Mouse (Mus musculus) midbrain, embryonic 11.5 days (tissue): ENCODE results near the gene Cacna1i. TPM values are rescaled to one million over a fixed set of nuclear protein-coding genes. Genes with fewer than 3 reads are reported as not detected.

Experiments used
- ATAC-seq: fragments of 200-750 bp; cut with Nextera tagmentation; 2 replicates; pipeline ENCODE4 v1.8.0; 2017; ENCODE audit warnings: moderate TSS enrichment, moderate library complexity; ENCODE audit not compliant: low FRiP score
- DNase-seq: peaks from one replicate; pipeline ENCODE4 v3.0.0; 2015; ENCODE audit warnings: low spot score; ENCODE audit errors: missing footprints
- H3K27ac ChIP-seq: fragments of 300-500 bp; sonication (generic); 2 replicates; pipeline ENCODE4 v1.5.1; 2014; ENCODE audit warnings: low read depth, low read length
- H3K27me3 ChIP-seq: fragments of 300-500 bp; sonication (generic); 2 replicates; pipeline ENCODE4 v1.6.1; 2014; ENCODE audit warnings: mild to moderate bottlenecking, low read length, moderate library complexity, mixed read lengths; ENCODE audit not compliant: control insufficient read depth, insufficient read depth
- H3K36me3 ChIP-seq: fragments of 300-500 bp; sonication (generic); 2 replicates; pipeline ENCODE4 v1.6.1; 2014; ENCODE audit warnings: mild to moderate bottlenecking, low read length, moderate library complexity, mixed read lengths; ENCODE audit not compliant: control insufficient read depth, insufficient read depth
- H3K4me1 ChIP-seq: fragments of 300-500 bp; sonication (generic); 2 replicates; pipeline ENCODE4 v1.6.1; 2014; ENCODE audit warnings: low read length; ENCODE audit not compliant: control insufficient read depth, insufficient read depth
- H3K4me2 ChIP-seq: fragments of 300-500 bp; sonication (generic); 2 replicates; pipeline ENCODE4 v1.6.1; 2014; ENCODE audit warnings: mild to moderate bottlenecking, moderate library complexity
- H3K4me3 ChIP-seq: fragments of 300-500 bp; sonication (generic); 2 replicates; pipeline ENCODE4 v1.5.1; 2014; ENCODE audit warnings: low read depth, low read length
- H3K9ac ChIP-seq: fragments of 300-500 bp; sonication (generic); 2 replicates; pipeline ENCODE4 v1.6.1; 2014; ENCODE audit warnings: low read length
- H3K9me3 ChIP-seq: fragments of 300-500 bp; sonication (generic); 2 replicates; pipeline ENCODE4 v1.6.1; 2016; ENCODE audit warnings: low read length; ENCODE audit not compliant: control insufficient read depth
- WGBS: fragments of 180-500 bp; shearing (Covaris S2); extraction: QIAGEN DNeasy Blood & Tissue Kit; methylation state at CpG from one replicate; pipeline ENCODE4 v1.1.7; 2014; 5-methylcytosine and 5-hydroxymethylcytosine counted together
- polyA plus RNA-seq: library from polyadenylated mRNA; unstranded; fragments of >200 nt; fragmentation: Nextera tagmentation; extraction: Ambion mirVana; gene quantifications from 2 replicates; pipeline ENCODE4 v1.2.1, GENCODE M21; 2014

Gene Cacna1i
- 0.03 and 0.05 TPM in 2 replicates for polyA plus RNA-seq

- Histone ChIP-seq H3K9me3 (no peaks in the 10 kb centered on the region), H3K4me3 (peak within 1 kb of the TSS; percentile 50), H3K9ac (peak within 1 kb of the TSS; percentile 51), H3K27me3 (peaks cover 37% of the 10 kb centered on the region), H3K27ac (no peak within 1 kb of the TSS), H3K4me1 (peaks cover 12% of the 10 kb centered on the region), H3K4me2 (peak within 1 kb of the TSS; percentile 92), H3K36me3 (no peaks in the 10 kb centered on the region)
- DNase-seq: peak; percentile 93
- under 1% methylated on average over 49 of the region's 50 CpGs for WGBS
- no peak for ATAC-seq
Observed at GRCm38 (mm10) chr15:80286851-80287415, at the start of gene Cacna1i. Gene Cacna1i, plus strand, starts transcription at chr15:80287238.

GRCm38 (mm10) chr15:80248135-80248534 is 38.9 kb upstream of the Cacna1i start:
- Histone ChIP-seq H3K4me2 (no peak overlapping the region), H3K27me3 (no peaks in the 10 kb centered on the region), H3K4me3 (no peak overlapping the region), H3K9me3 (no peaks in the 10 kb centered on the region), H3K36me3 (peaks cover 31% of the 10 kb centered on the region), H3K4me1 (no peaks in the 10 kb centered on the region), H3K27ac (no peak overlapping the region), H3K9ac (no peak overlapping the region)
- ATAC-seq (no peak), DNase-seq (peak; percentile 33)
- WGBS: 96% methylated on average over 12 of the region's 12 CpGs

GRCm38 (mm10) chr15:80248596-80248995 is 38.4 kb upstream of the Cacna1i start:
- no peak overlapping the region for H3K4me2 ChIP-seq
- no peaks in the 10 kb centered on the region for H3K9me3 ChIP-seq
- no peak overlapping the region for H3K9ac ChIP-seq
- H3K4me3 ChIP-seq: no peak overlapping the region
- peaks cover 28% of the 10 kb centered on the region for H3K36me3 ChIP-seq
- H3K4me1 ChIP-seq: no peaks in the 10 kb centered on the region
- no peaks in the 10 kb centered on the region for H3K27me3 ChIP-seq
- DNase-seq: peak; percentile 57
- 100% methylated on average over 1 of the region's 1 CpGs for WGBS
- ATAC-seq: no peak
- no peak overlapping the region for H3K27ac ChIP-seq

GRCm38 (mm10) chr15:80249672-80250071 is 37.4 kb upstream of the Cacna1i start:
- Histone ChIP-seq H3K9ac (no peak overlapping the region), H3K27ac (no peak overlapping the region), H3K36me3 (peaks cover 28% of the 10 kb centered on the region), H3K4me3 (no peak overlapping the region), H3K27me3 (no peaks in the 10 kb centered on the region), H3K4me1 (peaks cover 6% of the 10 kb centered on the region), H3K4me2 (no peak overlapping the region), H3K9me3 (no peaks in the 10 kb centered on the region)
- 96% methylated on average over 10 of the region's 10 CpGs for WGBS
- DNase-seq: no peak
- ATAC-seq: no peak

GRCm38 (mm10) chr15:80250586-80250985 is 36.5 kb upstream of the Cacna1i start:
- H3K4me3 ChIP-seq: no peak overlapping the region
- H3K27me3 ChIP-seq: no peaks in the 10 kb centered on the region
- DNase-seq: no peak
- no peak overlapping the region for H3K9ac ChIP-seq
- H3K27ac ChIP-seq: no peak overlapping the region
- no peak for ATAC-seq
- H3K4me1 ChIP-seq: peaks cover 6% of the 10 kb centered on the region
- no peak overlapping the region for H3K4me2 ChIP-seq
- H3K36me3 ChIP-seq: peaks cover 24% of the 10 kb centered on the region
- 95% methylated on average over 6 of the region's 6 CpGs for WGBS
- H3K9me3 ChIP-seq: no peaks in the 10 kb centered on the region

- no peak overlapping the region for H3K4me2 ChIP-seq
- peaks cover 27% of the 10 kb centered on the region for H3K36me3 ChIP-seq
Observed at GRCm38 (mm10) chr15:80253530-80253929, 33.5 kb upstream of the Cacna1i start.

GRCm38 (mm10) chr15:80254207-80254606 is 32.8 kb upstream of the Cacna1i start:
- no peak for DNase-seq
- ATAC-seq: no peak
- Histone ChIP-seq H3K4me3 (peak overlapping the region; percentile 100), H3K27me3 (no peaks in the 10 kb centered on the region), H3K4me2 (peak overlapping the region; percentile 93), H3K27ac (peak overlapping the region; percentile 97), H3K36me3 (peaks cover 22% of the 10 kb centered on the region), H3K9me3 (no peaks in the 10 kb centered on the region), H3K9ac (peak overlapping the region; percentile 100), H3K4me1 (peaks cover 18% of the 10 kb centered on the region)
- 59% methylated on average over 6 of the region's 6 CpGs for WGBS

More at GRCm38 (mm10) chr15:80253530-80253929, 33.5 kb upstream of the Cacna1i start:
- Histone ChIP-seq H3K4me1 (peaks cover 16% of the 10 kb centered on the region), H3K4me3 (no peak overlapping the region), H3K27ac (no peak overlapping the region; the same call in 1 of the 2 replicates), H3K27me3 (no peaks in the 10 kb centered on the region), H3K9me3 (no peaks in the 10 kb centered on the region), H3K9ac (no peak overlapping the region)
- 52% methylated on average over 2 of the region's 2 CpGs for WGBS
- no peak for ATAC-seq
- no peak for DNase-seq

GRCm38 (mm10) chr15:80254847-80255645 is 32.0 kb upstream of the Cacna1i start, which contains the start of gene Atf4:
Gene Atf4, plus strand, starts transcription at chr15:80255184.
- under 1% methylated on average over 62 of the region's 62 CpGs for WGBS
- Histone ChIP-seq H3K36me3 (peaks cover 14% of the 10 kb centered on the region), H3K27ac (peak within 1 kb of the TSS; percentile 97), H3K4me2 (peak within 1 kb of the TSS; percentile 93), H3K9ac (peak within 1 kb of the TSS; percentile 100), H3K9me3 (no peaks in the 10 kb centered on the region), H3K27me3 (no peaks in the 10 kb centered on the region), H3K4me3 (peak within 1 kb of the TSS; percentile 100), H3K4me1 (peaks cover 18% of the 10 kb centered on the region)
- ATAC-seq (peak; percentile 95), DNase-seq (peak; percentile 100)

GRCm38 (mm10) chr15:80255646-80256121 is 31.4 kb upstream of the Cacna1i start:
- ATAC-seq: peak; percentile 31
- H3K27ac ChIP-seq: peak overlapping the region; percentile 97
- peak; percentile 95 for DNase-seq
- under 1% methylated on average over 50 of the region's 51 CpGs for WGBS
- no peaks in the 10 kb centered on the region for H3K9me3 ChIP-seq
- H3K27me3 ChIP-seq: no peaks in the 10 kb centered on the region
- peaks cover 18% of the 10 kb centered on the region for H3K4me1 ChIP-seq
- peak overlapping the region; percentile 93 for H3K4me2 ChIP-seq
- H3K4me3 ChIP-seq: peak overlapping the region; percentile 100
- peak overlapping the region; percentile 100 for H3K9ac ChIP-seq
- H3K36me3 ChIP-seq: peaks cover 13% of the 10 kb centered on the region
